Mouse (Mus musculus): ENCODE results near the gene Thoc2.
A peak's percentile ranks its signal among the peaks of the same experiment; 100 is the strongest.
"Not testable (repeated sequence)": the region's sequence is repeated elsewhere in the genome, so short reads cannot be mapped to it uniquely, and the experiment has no call there.

Gene Thoc2

GRCm38 (mm10) chrX:41920574-41920973, at the start of gene Thoc2:
Gene Thoc2, minus strand, starts transcription at chrX:41920674.
- no peak for DNase-seq (ENCODE audit: low spot score)

GRCm38 (mm10) chrX:41970096-41970495, 49.6 kb upstream of the Thoc2 start:
- no peak for DNase-seq (ENCODE audit: low spot score)

GRCm38 (mm10) chrX:41969341-41969740, 48.9 kb upstream of the Thoc2 start:
- DNase-seq (ENCODE audit: low spot score) = no peak

- no peak for DNase-seq (ENCODE audit: low spot score)
Observed at GRCm38 (mm10) chrX:41957161-41957560, 36.7 kb upstream of the Thoc2 start.

- DNase-seq (ENCODE audit: low spot score) = no peak
Observed at GRCm38 (mm10) chrX:41941840-41942239, 21.4 kb upstream of the Thoc2 start.

- DNase-seq (ENCODE audit: low spot score) = not testable (repeated sequence)
Observed at GRCm38 (mm10) chrX:41931821-41932220, 11.3 kb upstream of the Thoc2 start.

- DNase-seq (ENCODE audit: low spot score) = no peak
Observed at GRCm38 (mm10) chrX:41924708-41925107, 4.2 kb upstream of the Thoc2 start.

- DNase-seq (ENCODE audit: low spot score) = no peak
Observed at GRCm38 (mm10) chrX:41912061-41912401, 8.4 kb downstream of the Thoc2 start.

GRCm38 (mm10) chrX:41911390-41912060, 8.9 kb downstream of the Thoc2 start:
- DNase-seq (ENCODE audit: low spot score) = peak; percentile 84

GRCm38 (mm10) chrX:41910981-41911380, 9.5 kb downstream of the Thoc2 start:
- peak; percentile 19 for DNase-seq (ENCODE audit: low spot score)

- DNase-seq (ENCODE audit: low spot score) = no peak
Observed at GRCm38 (mm10) chrX:41910471-41910870, 10.0 kb downstream of the Thoc2 start.

- no peak for DNase-seq (ENCODE audit: low spot score)
Observed at GRCm38 (mm10) chrX:41884759-41885505, 35.5 kb downstream of the Thoc2 start.

- no peak for DNase-seq (ENCODE audit: low spot score)
Observed at GRCm38 (mm10) chrX:41876581-41876980, 43.9 kb downstream of the Thoc2 start.

- DNase-seq (ENCODE audit: low spot score) = no peak
Observed at GRCm38 (mm10) chrX:41837823-41838222, 82.7 kb downstream of the Thoc2 start.

GRCm38 (mm10) chrX:41805592-41805991, 114.9 kb downstream of the Thoc2 start:
- no peak for DNase-seq (ENCODE audit: low spot score)

- no peak for DNase-seq (ENCODE audit: low spot score)
Observed at GRCm38 (mm10) chrX:41793303-41793702, 127.2 kb downstream of the Thoc2 start.

Data from ovary, postnatal 36 days (tissue).